Mouse (Mus musculus) skeletal muscle tissue, adult 2 months (tissue): ENCODE results near the gene Jarid2.

Experiments used
- DNase-seq: peaks from one replicate; pipeline ENCODE4 v3.0.0-alpha.2; 2012; ENCODE audit warnings: low read depth, low spot score

The Jarid2 gene

DNA sequence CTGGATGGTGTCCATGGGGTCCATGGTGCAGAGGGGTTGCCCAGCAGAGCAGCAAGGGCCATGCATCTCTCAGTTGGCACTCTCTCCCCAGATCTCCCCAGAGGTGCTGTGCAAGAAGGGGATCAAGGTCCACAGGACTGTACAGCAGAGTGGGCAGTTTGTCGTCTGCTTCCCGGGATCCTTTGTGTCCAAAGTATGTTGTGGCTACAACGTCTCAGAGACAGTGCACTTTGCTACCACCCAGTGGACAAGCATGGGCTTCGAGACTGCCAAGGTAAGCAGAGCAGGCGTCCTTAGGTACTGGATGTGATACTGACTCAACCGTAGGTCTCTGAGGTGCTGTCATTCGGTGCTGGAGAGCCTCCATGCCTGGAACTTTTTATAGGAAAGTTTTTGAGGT, 184.3 kb downstream of the Jarid2 start:
- DNase-seq = no peak

DNA sequence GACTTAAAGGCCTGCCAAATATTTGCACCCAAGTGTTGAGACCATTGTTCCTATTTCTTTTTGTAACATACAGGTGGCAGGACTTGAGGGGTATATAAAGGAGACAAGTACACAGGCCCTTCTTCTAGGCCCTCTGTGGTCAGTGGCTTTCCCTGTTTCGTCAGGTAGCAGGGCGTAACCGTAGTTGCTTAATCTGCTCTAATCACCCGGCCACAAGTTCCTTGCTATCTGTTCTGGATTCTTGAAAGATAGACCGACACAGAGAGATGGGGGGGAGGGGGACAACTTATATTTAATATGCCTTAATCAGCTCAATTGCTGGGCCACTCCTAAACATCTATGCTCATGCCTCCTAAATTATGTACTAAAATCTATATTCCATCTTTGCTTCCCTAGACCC, 186.1 kb downstream of the Jarid2 start:
- no peak for DNase-seq

DNA sequence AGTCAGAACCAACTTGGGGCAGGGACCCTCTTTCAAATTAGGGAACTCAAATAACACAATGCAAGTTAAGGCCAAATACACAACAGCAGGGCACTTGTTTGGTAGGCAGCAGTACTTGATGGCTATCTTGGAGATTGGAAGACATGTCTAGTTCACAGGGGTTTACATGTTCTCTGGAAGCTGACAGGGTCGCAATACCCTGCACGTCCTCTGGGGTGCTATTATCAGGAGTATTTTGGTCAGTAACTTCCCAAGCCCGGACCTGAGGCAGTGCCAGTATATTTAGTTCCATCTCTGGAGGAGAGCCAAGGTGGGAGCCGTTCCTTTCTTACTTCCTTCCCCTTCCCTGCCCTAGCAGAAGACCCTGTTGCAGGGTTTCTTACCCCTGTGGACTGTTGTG, 186.7 kb downstream of the Jarid2 start:
- no peak for DNase-seq

DNA sequence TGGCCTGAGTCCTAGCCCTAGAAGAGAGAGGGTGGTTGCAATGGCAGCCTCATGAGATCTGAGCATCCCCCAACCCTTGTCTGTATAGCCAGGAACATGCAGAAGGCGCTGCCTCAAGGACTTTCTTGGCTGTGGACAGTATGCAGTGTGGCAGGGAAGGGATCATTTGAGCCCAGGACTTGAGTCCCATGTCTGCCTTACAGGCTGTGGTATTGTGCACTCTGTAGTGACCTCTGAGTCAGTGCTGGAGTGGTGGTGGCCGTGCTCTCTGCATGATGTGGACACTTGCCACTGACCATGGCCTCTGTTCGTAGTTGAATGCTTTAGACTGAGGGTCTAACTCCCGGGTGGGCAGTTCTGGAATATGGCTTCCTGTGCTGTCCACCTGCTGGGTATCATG, 187.9 kb downstream of the Jarid2 start:
- no peak for DNase-seq

DNA sequence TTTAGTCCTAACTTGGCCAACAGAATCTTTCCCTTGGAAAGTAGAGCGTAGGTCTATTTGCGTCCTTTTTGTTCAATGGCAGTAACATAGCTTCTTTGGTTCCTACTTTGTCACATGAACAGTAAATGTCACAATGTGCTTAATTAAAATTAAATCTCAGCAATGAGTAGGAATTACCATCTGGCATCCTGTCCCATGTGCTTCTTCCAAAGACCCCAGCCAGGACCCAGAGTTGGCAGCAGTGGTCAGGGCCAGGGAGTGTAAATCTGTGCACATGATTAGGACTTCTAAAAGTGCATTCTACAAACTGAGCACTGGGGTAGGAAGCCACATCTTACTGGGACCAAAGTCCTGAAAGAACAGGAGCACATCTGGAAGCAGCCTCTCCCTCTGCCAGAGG, 189.0 kb downstream of the Jarid2 start:
- no peak for DNase-seq

DNA sequence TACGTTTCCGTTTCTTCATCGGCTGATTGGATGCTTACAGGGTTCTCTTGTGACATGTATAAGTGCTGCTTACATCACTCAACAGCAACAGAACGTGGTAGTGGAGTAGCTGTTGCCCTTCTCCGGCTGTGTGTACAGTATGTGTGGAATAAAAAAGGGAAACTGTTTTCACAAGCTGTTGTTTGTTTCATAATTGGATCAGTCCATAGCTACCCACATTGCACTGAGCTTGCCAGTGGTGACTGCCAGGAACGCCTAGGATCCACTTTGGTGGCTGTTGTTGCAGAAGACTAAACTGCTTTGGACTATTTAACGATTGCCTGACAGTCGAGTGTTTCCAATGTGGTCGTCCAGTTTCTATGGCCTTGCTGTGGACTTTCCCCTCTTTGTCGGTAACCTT, 191.8 kb downstream of the Jarid2 start:
- no peak for DNase-seq

DNA sequence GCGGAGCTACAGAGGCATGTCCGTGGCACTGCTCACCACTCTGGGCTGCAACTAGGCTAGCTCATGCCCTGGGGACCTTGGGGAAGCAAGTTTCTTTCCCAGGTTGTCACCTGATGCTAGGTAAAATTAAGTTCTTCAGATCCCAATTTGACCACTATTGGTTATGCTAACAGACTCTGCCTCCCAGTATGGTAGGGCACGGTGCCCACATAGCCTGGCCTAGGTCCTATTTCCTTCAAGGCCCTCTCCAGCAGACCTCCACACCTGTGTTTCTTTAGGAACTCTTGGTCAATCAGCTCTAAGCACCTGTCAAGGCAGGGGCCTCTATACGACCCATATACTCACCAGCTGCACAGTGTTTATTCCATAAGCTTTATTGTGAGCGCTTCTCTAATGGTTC, 192.4 kb downstream of the Jarid2 start:
- no peak for DNase-seq

DNA sequence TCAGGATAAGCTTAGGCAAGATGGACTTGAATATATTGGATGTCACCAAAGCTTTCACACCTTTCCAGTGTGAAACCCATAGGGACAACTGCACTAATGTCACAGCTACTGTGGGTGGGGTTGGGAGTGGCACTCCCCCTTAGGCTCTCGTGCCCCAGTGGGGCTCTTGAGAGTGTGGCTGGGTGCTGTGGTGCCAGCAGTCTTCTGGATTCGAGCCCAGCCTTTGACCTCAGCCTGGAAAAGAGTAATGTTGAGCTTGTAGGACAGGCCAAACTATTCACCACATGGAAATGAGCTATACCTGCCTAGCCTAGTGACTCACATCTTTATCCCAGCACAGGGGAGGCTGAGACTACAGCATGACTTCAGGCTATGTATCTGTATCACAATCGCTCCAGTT, 194.8 kb downstream of the Jarid2 start:
- no peak for DNase-seq

DNA sequence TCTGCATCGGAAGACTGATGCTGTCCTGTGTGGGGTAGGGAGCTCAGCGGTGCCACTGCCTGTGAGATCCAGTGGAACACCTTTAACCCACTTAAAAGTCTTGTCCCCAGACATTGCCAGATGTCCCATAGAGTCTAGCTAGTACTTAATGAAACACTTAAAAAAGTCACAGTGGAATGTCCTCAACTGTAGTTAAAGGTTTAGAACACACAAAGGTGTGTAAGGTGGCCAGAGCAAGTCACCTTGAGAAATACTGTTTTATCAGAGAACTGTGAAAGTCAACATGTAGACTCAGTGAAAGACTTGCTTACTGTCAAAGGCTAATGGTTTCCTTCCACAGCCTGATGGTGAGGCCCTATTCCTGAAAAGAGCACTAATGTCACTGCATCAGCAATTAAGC, 195.9 kb downstream of the Jarid2 start:
- no peak for DNase-seq

DNA sequence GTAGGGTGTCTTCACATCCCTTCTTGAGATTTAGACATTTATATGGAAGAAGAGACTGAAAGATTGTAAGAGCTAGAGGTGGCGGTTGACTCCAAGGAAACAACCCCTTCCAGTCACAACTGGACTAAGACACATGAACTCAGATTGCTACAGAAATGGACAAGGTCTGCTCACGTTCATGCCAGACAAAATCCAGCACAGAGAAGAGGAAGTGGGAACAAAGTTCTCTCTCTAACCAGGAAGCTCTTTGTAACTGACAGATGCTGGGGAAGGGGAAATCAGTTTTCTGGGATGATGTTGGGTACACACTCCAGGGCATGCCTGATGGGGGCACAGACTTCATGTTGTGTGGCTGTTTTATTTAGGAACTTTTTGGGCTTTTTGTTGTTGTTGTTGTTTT, 197.0 kb downstream of the Jarid2 start:
- DNase-seq = no peak

DNA sequence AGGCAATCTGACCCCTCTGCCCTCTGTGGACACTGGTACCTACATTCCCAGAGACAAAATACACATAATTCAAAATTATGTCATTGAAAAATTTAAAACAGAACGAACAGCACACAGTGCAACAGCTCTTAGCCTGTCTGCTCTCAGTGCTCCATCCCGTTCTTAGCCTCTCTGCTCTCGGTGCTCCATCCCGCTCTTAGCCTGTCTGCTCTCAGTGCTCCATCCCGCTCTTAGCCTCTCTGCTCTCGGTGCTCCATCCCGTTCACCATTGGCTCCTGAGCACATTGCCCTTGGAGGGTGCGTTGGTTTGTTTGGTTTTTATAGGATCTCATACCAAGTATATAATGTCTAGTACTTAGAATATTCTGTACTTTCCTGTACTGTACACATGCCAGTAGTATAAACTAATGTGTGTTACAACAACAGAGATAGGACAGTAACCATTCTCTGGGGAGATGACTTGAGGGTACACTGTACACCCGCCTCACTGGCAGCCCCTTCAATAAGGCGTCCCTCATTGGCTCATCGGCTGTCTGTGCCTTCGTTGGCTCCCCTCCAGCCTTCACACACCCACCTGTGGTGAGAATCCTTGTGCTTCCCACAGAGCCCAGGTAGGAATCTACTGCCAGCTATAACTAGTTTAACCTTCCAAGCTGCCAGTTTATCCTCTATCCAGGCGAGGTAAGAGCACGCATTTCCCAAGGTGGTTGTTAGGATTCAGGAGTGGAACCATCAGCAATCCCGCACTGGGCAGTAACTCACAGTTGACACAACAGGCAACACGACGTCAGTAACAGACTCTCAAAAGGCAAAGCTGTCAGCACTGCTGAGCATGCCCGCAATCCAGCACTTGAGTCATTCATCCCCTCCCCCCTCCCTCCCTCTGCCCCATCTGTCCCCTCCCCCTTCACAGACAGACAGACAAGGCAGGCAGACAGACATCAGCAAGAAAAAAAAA, 203.3 kb downstream of the Jarid2 start:
- no peak for DNase-seq

DNA sequence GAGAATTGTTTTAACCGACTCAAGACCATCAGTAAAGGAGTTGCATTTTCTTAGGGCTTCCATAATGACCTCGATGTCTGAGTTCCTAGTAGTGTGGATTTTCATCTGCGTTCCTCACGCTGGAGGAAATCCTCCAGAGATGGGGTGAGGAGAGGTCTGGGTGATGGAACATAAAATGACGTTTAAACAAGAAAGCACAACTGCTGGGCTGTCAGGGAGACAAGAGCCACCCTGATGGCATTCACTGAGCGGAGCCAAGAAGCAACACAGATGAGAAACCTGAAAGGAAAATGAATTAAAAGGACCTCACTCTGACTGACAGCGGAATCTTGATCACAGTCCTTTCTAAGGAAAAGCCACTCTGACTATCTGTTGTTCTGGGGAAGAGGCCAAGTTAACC, 204.3 kb downstream of the Jarid2 start:
- DNase-seq = no peak

DNA sequence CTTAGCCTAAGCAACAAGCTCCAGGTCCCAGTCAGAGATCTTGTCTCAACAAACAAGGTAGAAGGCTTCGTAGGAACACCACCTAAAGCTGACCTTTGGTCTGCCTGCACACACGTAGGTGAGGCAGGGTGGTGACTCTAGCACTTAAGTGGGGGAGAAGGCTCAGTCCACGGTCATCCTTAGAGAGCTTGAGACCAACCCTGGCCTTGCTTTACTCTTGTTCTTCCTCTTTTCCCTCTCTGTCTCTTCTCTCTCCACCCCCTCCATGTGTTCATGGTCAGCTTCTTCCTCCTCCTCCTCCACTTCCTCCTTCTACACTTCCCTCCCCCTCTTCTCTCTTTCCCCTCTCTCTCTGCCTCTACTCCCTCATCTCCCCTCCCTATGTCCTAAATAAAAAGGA, 208.4 kb downstream of the Jarid2 start:
- no peak for DNase-seq

DNA sequence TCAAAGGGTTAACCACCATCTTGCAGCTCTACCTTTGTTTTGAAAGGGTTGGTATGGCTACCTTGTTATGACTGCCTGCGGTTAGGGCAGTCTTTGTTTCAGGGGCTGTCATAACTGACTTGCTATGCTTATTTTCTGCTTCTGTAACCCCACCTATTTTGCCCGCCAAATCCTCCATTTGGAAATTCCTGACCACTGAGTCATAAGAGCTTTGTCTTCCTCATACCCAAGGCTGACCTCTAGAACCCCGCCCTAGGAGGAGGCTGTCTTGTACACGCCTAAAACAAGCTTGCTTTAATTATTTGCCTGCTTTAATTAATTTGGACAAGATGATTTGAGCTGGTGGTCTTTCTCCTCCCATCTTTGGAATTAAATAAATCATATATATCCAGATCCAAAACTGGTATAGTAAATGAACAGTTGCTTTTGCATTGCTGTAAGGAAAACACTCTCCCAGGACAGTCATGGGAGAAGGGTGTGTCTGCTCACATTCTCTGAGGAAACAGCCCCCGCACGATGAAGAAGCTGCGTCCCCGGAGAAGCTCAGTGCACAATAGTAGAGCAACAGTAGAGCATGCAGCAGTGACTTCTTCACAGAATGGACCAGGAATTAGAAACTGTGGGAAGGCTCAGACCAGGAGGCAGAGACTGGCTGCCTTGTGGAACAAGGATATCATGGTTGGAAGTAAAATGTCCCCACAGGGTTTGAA, 210.2 kb downstream of the Jarid2 start:
- peak; percentile 24 for DNase-seq

DNA sequence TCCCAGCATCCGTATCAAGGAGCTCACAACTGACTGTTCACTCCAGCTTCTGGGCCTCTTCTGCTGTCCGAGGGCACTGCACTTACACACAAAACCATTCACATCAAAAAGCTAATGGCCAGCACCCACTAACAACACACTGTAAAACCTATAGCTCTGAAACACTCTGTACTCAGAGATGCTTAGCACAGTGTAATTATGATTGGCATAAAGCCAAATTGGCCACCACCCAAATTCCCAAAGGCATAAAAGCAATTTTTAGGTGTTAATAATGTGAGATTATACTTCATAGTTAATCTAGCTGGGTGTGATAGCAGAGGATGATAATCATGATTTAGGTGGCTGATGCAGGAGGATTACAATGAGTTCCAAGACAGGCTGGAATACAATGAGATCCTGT, 214.3 kb downstream of the Jarid2 start:
- no peak for DNase-seq

DNA sequence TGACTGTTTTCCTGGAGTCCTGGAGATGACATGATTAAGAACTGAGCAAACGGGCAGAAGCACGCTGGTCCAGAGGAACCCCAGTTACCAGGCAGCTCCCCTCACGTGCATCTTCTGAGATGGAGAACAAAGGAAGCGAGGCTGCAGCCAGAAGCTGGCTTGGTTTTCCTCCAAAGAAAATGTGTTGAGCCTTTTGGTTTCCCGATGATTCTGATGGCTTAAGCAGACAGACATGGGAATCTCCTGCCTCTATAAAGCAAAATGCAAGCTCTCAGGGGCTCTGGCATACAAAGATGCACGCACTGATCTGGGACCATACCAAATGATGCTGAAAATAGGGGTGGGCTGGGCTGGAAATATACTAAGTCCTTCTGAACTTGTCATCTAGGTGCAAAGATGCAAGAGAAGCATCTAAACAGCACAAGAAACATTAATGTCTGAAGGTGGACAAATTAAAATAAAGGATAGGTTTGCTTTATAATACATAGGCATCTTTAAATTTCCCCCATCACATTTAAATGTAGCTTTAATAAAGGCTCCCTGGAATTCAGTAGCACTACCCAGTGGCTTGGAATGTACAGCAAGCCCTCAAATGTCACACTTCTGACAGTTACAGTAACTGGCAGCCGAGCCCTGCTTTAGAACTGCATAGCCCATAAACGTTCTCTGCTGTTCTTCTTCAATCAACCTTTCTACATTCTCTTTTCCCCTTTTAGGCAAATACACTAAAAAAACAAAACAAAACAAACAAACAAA, 217.8 kb downstream of the Jarid2 start:
- no peak for DNase-seq

DNA sequence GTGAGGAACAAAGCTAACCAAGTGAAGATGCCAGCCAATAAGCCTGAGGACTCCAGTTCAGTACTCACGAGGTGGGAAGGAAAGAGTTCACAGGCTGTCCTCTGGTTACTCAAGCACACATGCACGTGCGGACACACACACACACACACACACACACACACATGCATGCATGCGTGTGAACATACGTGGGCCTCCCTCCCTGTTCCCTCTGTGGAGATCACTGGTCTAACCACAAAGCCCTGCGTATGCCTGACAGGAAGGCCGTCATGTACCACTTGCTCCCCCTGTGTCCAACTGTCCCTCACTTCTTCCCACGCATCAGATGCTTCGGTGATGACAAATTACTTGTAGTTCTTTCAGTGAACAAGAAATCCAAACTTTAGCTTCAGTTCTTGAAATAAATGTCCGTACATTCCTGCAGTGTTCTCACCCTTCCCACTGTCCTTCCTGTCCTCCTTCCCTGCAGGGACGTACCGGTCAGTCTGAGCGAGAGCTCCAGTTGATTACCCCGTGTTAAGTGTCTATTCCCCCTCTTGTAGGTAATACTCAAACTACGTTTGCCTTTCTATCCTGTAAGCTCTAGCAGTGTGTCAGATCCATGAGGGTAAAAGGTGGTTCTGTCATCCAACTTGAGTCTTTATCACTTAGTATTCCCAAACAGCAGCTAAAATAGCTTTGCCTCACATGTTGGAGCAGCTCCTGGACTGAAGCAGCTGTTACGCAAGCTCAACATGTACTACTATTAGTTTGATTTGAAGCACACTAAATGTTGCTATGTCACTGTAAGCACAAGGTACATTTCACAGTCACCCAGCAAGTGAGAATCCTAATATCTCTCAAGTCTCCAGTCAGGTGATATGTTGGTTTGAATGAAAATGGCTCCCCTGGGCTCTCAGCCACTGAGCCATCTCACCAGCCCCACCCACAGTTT, 219.3 kb downstream of the Jarid2 start:
- DNase-seq = peak; percentile 19

DNA sequence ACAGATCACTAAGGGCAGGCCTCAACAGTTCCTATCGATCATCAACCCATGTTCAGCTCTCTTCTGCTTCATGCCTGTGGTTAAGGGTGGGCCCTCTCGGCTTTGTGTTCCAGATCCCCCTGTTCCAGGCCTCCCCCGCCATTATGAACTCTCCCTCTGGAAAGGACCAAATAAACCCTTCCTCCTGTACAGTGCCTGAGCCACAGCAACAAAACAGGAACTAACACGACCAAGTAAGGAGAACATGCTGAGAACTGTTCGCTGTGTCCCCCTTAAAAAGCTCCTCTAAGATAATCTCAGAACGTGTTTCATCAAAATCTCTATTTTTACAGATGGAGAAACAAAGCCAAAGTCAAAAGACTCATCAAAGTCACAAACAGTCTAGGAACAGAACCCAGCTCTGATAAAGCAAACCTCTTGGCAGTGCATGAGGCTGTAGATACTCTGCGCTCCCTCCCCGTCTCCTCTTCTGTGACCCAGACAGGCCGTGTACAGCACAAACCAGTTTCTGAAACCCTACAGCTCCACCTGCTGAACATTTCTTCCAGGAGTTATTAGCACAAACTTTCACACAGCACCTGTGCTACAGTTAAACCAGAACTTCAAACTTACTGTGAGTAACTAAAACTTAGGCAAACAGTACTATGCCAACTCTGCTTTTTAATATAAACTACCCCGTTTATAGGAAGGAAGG, 223.3 kb downstream of the Jarid2 start:
- DNase-seq = peak; percentile 22

DNA sequence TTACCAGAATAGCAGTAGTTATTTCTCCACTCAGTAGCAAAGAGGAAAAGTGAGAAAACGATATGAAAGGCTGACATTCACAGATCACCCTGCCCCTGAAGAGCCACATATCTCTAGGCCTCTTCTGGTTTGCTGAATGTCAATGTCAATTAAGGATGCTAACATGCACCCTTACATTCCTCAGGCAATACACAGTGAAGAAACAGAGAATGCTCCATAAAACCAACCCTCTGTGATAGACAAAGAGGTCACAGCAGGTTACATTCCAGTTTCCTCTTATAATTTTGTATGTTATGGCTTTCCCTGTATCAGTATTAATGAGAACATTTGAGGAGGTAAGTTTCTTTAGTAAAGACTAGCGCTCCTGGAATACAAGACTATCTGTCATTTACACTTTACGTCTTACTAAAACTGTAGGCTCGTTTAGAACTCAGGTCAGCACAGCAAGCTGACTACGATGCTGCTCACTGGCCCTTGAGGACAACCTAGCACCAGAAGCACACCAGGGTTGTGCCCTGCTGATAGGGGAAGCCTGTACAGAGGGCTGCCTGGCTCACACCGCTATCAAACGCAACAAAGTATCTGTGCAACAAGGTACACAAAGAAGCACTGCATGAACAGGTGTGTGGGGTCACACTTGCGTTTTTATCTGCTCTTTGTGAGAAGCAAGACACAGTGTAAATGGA, 224.4 kb downstream of the Jarid2 start:
- no peak for DNase-seq

DNA sequence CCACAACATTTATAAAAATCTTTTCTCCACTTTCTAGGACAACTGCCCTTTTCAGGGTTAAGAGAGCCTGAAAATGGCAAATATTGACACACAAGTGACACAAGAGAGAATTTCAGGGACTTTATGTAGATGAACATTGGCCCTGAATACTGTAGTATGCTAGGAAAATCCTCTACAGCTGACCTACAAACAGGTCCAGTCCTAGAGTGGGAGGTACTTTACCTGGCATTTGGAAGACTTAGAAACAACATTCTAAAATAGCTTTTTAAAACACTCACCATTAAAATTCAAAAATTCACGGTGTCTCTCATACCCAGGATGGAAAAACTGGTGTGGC, 224.9 kb downstream of the Jarid2 start:
- no peak for DNase-seq
